Mouse (Mus musculus) erythroblast, embryonic 14.5 days (primary cell): ENCODE results near the gene Syt7.

Experiments used
- GATA1 ChIP-seq: IDR thresholded peaks from 2 replicates; pipeline ENCODE4 v1.6.1; 2012; ENCODE audit warnings: low read length, inconsistent platforms, mixed read lengths
- TAL1 ChIP-seq: IDR thresholded peaks from 3 replicates; pipeline ENCODE4 v1.6.1; 2012; ENCODE audit warnings: low read length, inconsistent platforms, mixed read lengths

GRCm38 (mm10) chr19:10417436-10417835 lies 28.5 kb downstream of the Syt7 start:
- TF ChIP-seq GATA1 (no peak), TAL1 (no peak)
